Mouse (Mus musculus) adrenal gland, postnatal 25 days (tissue): ENCODE measurements around the gene Hs6st1. TPM values are rescaled to one million over a fixed set of nuclear protein-coding genes. Genes with fewer than 3 reads are reported as not detected.
A peak's percentile ranks its signal among the peaks of the same experiment; 100 is the strongest.
"Not testable (repeated sequence)": the region's sequence is repeated elsewhere in the genome, so short reads cannot be mapped to it uniquely, and the experiment has no call there.

Experiments
- DNase-seq: peaks from one replicate; pipeline ENCODE4 v3.0.0; 2021; ENCODE audit warnings: mixed read lengths
- long read RNA-seq: library from polyadenylated mRNA; stranded (forward); transcript quantifications from one replicate; pipeline ENCODE4 v2.0.0, GENCODE M21; 2021
- total RNA-seq: library from RNA; stranded (reverse); gene quantifications from 2 replicates; pipeline ENCODE4 v1.2.3, GENCODE M21; 2021

Hs6st1 gene
- 140 and 171 TPM in 2 replicates for total RNA-seq
- long read RNA-seq, transcript Hs6st1-202 (1 exons, 3,291 nt): major isoform, 17 of 36 reads
- long read RNA-seq, transcript Hs6st1-201 (2 exons, 3,719 nt): minor isoform, 10 of 36 reads
- long read RNA-seq, partial matches to known transcripts: 0 of 36 reads
- long read RNA-seq, other reads (novel, unspliced or antisense): 9 of 36 reads

GRCm38 (mm10) chr1:36068076-36068475 is at the start of gene Hs6st1:
Gene Hs6st1, plus strand, starts transcription at chr1:36068400.
- peak; percentile 97 for DNase-seq

- DNase-seq: no peak
These were observed 49.6 kb upstream of the Hs6st1 start for GRCm38 (mm10) chr1:36018617-36019016.

- DNase-seq: no peak
These were observed 49.0 kb upstream of the Hs6st1 start for GRCm38 (mm10) chr1:36019161-36019560.

GRCm38 (mm10) chr1:36020315-36020714 is 47.9 kb upstream of the Hs6st1 start:
- DNase-seq: no peak

GRCm38 (mm10) chr1:36030421-36030821 is 37.8 kb upstream of the Hs6st1 start:
- DNase-seq: peak; percentile 68

- DNase-seq: no peak
These were observed 29.4 kb upstream of the Hs6st1 start for GRCm38 (mm10) chr1:36038769-36039168.

GRCm38 (mm10) chr1:36042072-36042471 is 26.1 kb upstream of the Hs6st1 start:
- DNase-seq: no peak

- DNase-seq: not testable (repeated sequence)
These were observed 24.4 kb upstream of the Hs6st1 start for GRCm38 (mm10) chr1:36043793-36044192.

- DNase-seq: no peak
These were observed 23.9 kb upstream of the Hs6st1 start for GRCm38 (mm10) chr1:36044288-36044687.

GRCm38 (mm10) chr1:36052672-36053071 is 15.5 kb upstream of the Hs6st1 start:
- no peak for DNase-seq

GRCm38 (mm10) chr1:36053566-36053965 is 14.6 kb upstream of the Hs6st1 start:
- DNase-seq: no peak

- DNase-seq: no peak
These were observed 13.8 kb upstream of the Hs6st1 start for GRCm38 (mm10) chr1:36054182-36054966.

GRCm38 (mm10) chr1:36054967-36055357 is 13.2 kb upstream of the Hs6st1 start:
- no peak for DNase-seq

GRCm38 (mm10) chr1:36059351-36059750 is 8.8 kb upstream of the Hs6st1 start:
- DNase-seq: no peak

- DNase-seq: no peak
These were observed 7.9 kb upstream of the Hs6st1 start for GRCm38 (mm10) chr1:36059959-36060953.

GRCm38 (mm10) chr1:36061211-36061915 is 6.8 kb upstream of the Hs6st1 start:
- no peak for DNase-seq

- DNase-seq: no peak
These were observed 6.0 kb upstream of the Hs6st1 start for GRCm38 (mm10) chr1:36062088-36062805.

- no peak for DNase-seq
These were observed 5.2 kb upstream of the Hs6st1 start for GRCm38 (mm10) chr1:36062826-36063640.

- no peak for DNase-seq
These were observed 4.6 kb upstream of the Hs6st1 start for GRCm38 (mm10) chr1:36063641-36063955.

- no peak for DNase-seq
These were observed 4.0 kb upstream of the Hs6st1 start for GRCm38 (mm10) chr1:36064223-36064622.
